Mouse (Mus musculus) megakaryocyte, embryonic 14.5 days (primary cell): ENCODE measurements around the gene Col25a1.

Source experiments
- FLI1 ChIP-seq: IDR thresholded peaks from 2 replicates; pipeline ENCODE4 v1.6.1; 2012; ENCODE audit warnings: low read length, inconsistent platforms, mixed read lengths
- GATA1 ChIP-seq: IDR thresholded peaks from 3 replicates; pipeline ENCODE4 v1.6.1; 2012; ENCODE audit warnings: mixed read lengths, low read length, inconsistent platforms, borderline replicate concordance

- TF ChIP-seq GATA1 (no peak), FLI1 (no peak)
Measured at GRCm38 (mm10) chr3:130430052-130430451, 298.8 kb downstream of the Col25a1 start.
